Mouse (Mus musculus) liver, embryonic 11.5 days (tissue): ENCODE results near the gene Prmt3. TPM values are rescaled to one million over a fixed set of nuclear protein-coding genes. Genes with fewer than 3 reads are reported as not detected.

Experiments
- ATAC-seq: fragments of 200-750 bp; cut with Nextera tagmentation; replicated peaks from 2 replicates; pipeline ENCODE4 v1.8.0; 2017; ENCODE audit warnings: moderate number of reproducible peaks, mild to moderate bottlenecking, moderate TSS enrichment, moderate library complexity; ENCODE audit not compliant: low FRiP score
- DNase-seq: peaks from one replicate; pipeline ENCODE4 v3.0.0-alpha.2; 2017; ENCODE audit warnings: low spot score
- H3K27ac ChIP-seq: fragments of 300-500 bp; sonication (generic); 2 replicates; pipeline ENCODE4 v1.5.1; 2014; ENCODE audit warnings: mild to moderate bottlenecking, low read depth, low read length, control low read depth
- H3K27me3 ChIP-seq: fragments of 300-500 bp; sonication (generic); replicated peaks from 2 replicates; pipeline ENCODE4 v1.6.1; 2014; ENCODE audit warnings: low read length, mixed read lengths; ENCODE audit not compliant: control insufficient read depth, insufficient read depth
- H3K36me3 ChIP-seq: fragments of 300-500 bp; sonication (generic); 2 replicates; pipeline ENCODE4 v1.6.1; 2014; ENCODE audit warnings: mild to moderate bottlenecking, low read length, moderate library complexity, mixed read lengths; ENCODE audit not compliant: control insufficient read depth, insufficient read depth
- H3K4me1 ChIP-seq: fragments of 300-500 bp; sonication (generic); replicated peaks from 2 replicates; pipeline ENCODE4 v1.6.1; 2014; ENCODE audit warnings: low read length, mixed read lengths; ENCODE audit not compliant: control insufficient read depth, insufficient read depth
- H3K4me2 ChIP-seq: fragments of 300-500 bp; sonication (generic); 2 replicates; pipeline ENCODE4 v1.6.1; 2014; ENCODE audit warnings: mild to moderate bottlenecking, control low read depth, moderate library complexity
- H3K4me3 ChIP-seq: fragments of 300-500 bp; sonication (generic); 2 replicates; pipeline ENCODE4 v1.5.1; 2014; ENCODE audit warnings: low read depth, low read length, control low read depth
- H3K9ac ChIP-seq: fragments of 300-500 bp; sonication (generic); 2 replicates; pipeline ENCODE4 v1.6.1; 2014; ENCODE audit warnings: low read depth, low read length, control low read depth
- H3K9me3 ChIP-seq: fragments of 300-500 bp; sonication (generic); 2 replicates; pipeline ENCODE4 v1.6.1; 2016; ENCODE audit warnings: low read length, inconsistent platforms, mixed read lengths; ENCODE audit not compliant: control insufficient read depth
- WGBS: fragments of 180-500 bp; shearing (Covaris S2); extraction: QIAGEN DNeasy Blood & Tissue Kit; methylation state at CpG from one replicate; pipeline ENCODE4 v1.1.7; 2014; 5-methylcytosine and 5-hydroxymethylcytosine counted together
- polyA plus RNA-seq: library from polyadenylated mRNA; unstranded; fragments of >200 nt; fragmentation: Nextera tagmentation; extraction: Ambion mirVana; gene quantifications from 2 replicates; pipeline ENCODE4 v1.2.1, GENCODE M21; 2014

Gene Prmt3
- polyA plus RNA-seq, 1 experiment from 2014 or later: 65.0 TPM

DNA sequence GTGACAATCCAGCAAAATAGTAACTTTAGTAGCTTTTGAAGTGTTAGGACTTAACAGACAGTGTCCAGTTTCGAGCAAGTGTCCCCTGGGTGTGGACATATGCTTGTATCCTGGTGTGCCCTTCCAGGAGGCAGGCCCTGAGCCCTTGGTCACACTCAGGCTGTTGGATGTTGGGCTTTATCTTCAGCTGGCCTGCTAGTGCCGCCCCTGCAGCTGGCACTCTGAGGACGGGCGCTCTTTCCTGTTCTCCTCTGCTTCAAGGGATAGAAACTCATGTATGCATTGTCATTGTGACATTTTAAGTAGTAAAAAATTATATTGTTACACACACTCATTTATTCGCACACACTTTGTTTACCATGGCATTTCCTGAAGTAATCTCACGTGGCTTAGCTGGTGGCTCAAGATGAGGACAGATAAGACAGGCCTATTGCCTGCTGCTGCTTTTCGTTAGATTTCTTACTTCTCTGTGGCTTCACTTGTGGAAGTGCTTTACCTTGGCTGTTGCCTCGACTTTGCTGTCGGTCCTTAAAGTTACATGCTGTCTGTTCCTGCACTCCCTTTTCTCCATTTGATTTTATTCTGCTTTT, 29.0 kb downstream of the Prmt3 start:
- H3K36me3 ChIP-seq: peaks cover 8% of the 10 kb centered on the region
- no peaks in the 10 kb centered on the region for H3K9me3 ChIP-seq
- no peak overlapping the region for H3K9ac ChIP-seq

DNA sequence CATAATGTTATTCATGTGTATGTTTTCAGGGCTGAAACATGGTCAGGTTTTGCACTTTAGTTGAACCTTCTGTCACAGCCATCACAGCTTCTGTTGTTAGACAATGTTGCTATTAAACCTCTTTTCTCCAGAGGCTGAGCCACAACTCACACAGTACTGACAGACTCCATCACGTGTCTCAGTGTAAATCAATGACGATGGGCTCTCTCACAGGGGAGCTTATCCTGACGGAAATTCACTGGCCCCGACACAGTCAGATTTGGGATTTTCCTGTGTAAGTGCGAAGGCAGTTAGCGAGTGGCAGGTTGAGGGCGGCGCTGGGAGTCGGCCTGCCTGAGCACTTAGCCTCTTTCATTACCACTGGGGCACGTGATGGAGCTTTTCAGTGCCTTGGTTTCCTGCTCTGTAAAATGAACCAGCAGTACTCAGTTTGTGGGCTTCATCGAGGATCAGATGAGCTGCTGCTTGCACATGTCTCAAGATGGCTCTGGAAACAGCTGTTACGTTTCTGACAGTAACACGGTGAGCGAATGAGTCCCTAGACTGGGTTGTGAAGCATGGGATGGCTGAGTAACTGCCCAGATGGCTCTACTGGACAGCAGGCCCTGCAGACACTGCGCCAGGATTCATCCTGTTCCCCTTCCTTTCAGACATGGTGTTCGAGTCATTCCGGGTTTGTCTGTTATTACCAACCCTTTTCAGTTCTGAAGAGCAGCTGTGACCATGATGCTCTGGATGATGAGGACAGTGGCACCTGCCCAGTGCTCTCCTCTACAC, 29.9 kb downstream of the Prmt3 start:
- no peak overlapping the region for H3K27ac ChIP-seq
- no peak for DNase-seq
- no peak for ATAC-seq
- WGBS: 92% methylated on average over 17 of the region's 17 CpGs
- H3K27me3 ChIP-seq: no peaks in the 10 kb centered on the region
- no peak overlapping the region for H3K4me3 ChIP-seq
- no peak overlapping the region for H3K4me2 ChIP-seq
- peaks cover 8% of the 10 kb centered on the region for H3K36me3 ChIP-seq
- H3K9ac ChIP-seq: no peak overlapping the region
- H3K9me3 ChIP-seq: no peaks in the 10 kb centered on the region
- peaks cover 13% of the 10 kb centered on the region; the same call in 1 of the 2 replicates for H3K4me1 ChIP-seq

More for the DNA sequence above, 29.0 kb downstream of the Prmt3 start:
- H3K27ac ChIP-seq: no peak overlapping the region
- ATAC-seq (no peak; the same call in 1 of the 2 replicates), DNase-seq (no peak)
- H3K27me3 ChIP-seq: no peaks in the 10 kb centered on the region
- WGBS: 63% methylated on average over 9 of the region's 9 CpGs
- peaks cover 13% of the 10 kb centered on the region; the same call in 1 of the 2 replicates for H3K4me1 ChIP-seq
- no peak overlapping the region for H3K4me3 ChIP-seq
- no peak overlapping the region for H3K4me2 ChIP-seq

DNA sequence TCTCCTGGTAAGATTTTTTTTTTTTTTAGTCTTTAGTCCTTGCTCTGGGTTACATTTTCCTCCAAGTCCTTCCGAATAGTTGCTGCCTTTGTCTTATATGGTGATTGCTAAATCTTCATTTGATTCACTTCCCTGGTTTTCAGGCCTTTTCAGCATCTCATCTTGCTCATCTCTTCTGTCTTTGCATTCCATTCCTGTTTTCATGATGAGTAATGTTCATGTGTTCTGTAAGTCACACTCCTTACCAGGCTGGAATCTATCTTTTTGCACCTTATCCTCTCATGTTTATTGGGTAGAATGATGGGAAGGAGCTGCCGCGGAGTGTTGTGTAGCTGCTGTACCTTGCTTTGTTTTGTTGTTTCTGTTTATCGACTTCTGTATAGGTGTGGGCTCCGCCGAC, 31.0 kb downstream of the Prmt3 start:
- 89% methylated on average over 6 of the region's 6 CpGs for WGBS
- Histone ChIP-seq H3K4me2 (no peak overlapping the region), H3K9ac (no peak overlapping the region), H3K36me3 (peaks cover 8% of the 10 kb centered on the region), H3K9me3 (no peaks in the 10 kb centered on the region), H3K4me3 (no peak overlapping the region), H3K27me3 (no peaks in the 10 kb centered on the region), H3K4me1 (peaks cover 13% of the 10 kb centered on the region; the same call in 1 of the 2 replicates), H3K27ac (no peak overlapping the region)
- ATAC-seq: no peak
- no peak for DNase-seq

DNA sequence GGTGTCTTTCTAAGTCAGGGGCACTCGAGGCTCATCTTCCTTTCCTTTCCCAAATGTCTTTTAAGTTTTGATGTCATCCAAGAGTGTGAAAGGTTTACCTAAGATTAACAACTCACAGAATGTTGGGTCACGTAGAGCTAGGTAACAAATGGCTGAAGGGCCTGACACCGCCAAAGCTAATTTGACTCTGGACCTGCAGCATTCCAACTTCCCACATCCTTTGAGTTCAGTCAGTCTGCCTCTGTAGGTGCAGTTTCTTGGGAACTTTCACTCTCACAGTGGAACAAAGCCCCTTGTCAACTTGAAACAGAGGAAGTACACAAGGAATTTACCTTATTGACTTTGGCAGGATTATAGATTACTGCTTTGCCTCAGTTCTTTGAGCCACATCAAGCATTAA, 31.4 kb downstream of the Prmt3 start:
- no peak overlapping the region for H3K4me3 ChIP-seq
- H3K9ac ChIP-seq: no peak overlapping the region
- ATAC-seq: no peak
- H3K36me3 ChIP-seq: peaks cover 8% of the 10 kb centered on the region
- H3K4me1 ChIP-seq: peaks cover 13% of the 10 kb centered on the region; the same call in 1 of the 2 replicates
- no peaks in the 10 kb centered on the region for H3K27me3 ChIP-seq
- WGBS: 79% methylated on average over 3 of the region's 3 CpGs
- no peak for DNase-seq
- no peak overlapping the region for H3K4me2 ChIP-seq
- no peaks in the 10 kb centered on the region for H3K9me3 ChIP-seq
- H3K27ac ChIP-seq: no peak overlapping the region

DNA sequence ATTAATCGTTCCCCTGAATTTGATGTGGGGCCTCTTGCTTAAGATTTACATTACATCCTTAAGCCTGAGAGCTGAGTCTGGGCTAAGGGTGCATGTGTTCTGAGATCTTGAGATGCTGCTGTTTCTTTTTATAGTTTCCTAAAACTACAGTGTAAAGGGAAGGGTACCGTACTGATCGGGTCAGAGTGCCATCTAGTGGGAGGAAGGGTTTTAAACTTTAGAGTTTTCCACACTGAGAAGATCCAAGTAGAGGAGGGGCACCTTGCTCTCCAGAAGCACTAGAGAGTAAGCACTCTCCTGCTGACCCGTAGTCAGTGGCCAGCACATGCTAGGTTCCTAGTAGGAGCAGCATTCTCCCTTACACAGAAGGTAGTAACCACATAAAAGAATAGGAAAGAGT, 33.2 kb downstream of the Prmt3 start:
- no peaks in the 10 kb centered on the region for H3K27me3 ChIP-seq
- ATAC-seq (no peak), DNase-seq (no peak)
- no peaks in the 10 kb centered on the region for H3K4me1 ChIP-seq
- peaks cover 8% of the 10 kb centered on the region for H3K36me3 ChIP-seq
- H3K4me2 ChIP-seq: no peak overlapping the region
- WGBS: 71% methylated on average over 4 of the region's 4 CpGs
- no peak overlapping the region for H3K27ac ChIP-seq
- H3K9ac ChIP-seq: no peak overlapping the region
- H3K9me3 ChIP-seq: no peaks in the 10 kb centered on the region
- no peak overlapping the region for H3K4me3 ChIP-seq

DNA sequence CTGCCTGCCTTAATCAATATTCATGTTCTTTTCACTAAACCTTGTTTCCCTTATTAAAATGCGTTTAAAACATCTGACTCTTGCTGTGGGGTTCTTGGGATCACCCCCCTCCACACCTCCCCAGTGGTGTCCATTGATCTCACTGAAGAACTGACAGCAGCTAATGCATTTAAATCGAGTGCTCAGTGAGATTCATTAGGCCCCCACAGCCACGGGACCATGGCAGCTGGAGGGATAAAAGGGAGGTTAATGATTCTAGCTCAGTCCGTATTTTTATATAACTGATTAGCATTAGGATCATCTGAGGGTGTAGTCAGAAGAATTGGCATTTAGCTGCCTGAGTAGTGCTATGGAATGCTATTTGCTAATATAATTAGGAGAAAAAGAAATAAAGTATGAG, 41.2 kb downstream of the Prmt3 start:
- Histone ChIP-seq H3K27ac (no peak overlapping the region), H3K4me3 (no peak overlapping the region), H3K4me2 (no peak overlapping the region), H3K9me3 (no peaks in the 10 kb centered on the region), H3K36me3 (no peaks in the 10 kb centered on the region), H3K4me1 (no peaks in the 10 kb centered on the region), H3K9ac (no peak overlapping the region), H3K27me3 (no peaks in the 10 kb centered on the region)
- DNase-seq (no peak), ATAC-seq (no peak)
- 83% methylated on average over 4 of the region's 4 CpGs for WGBS

DNA sequence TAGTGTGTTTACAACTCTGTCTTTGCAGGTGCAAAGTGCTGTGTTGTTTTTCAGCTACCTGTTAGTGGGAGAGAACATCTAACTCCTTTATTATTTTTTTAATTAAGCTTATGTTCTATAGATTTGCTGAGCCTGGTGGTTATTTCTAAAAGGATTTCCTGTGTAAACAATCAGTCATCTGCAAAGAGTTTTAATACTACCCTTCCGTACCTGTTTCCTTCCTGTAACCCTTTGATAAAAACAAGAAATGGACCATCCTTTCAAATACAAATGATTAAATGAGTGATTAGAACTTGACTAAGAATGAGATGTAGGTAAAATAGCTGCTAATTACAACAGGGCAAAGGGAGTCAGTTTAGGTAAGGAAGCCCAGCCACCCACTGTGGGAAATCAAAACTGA, 43.2 kb downstream of the Prmt3 start:
- Histone ChIP-seq H3K27ac (no peak overlapping the region), H3K4me3 (no peak overlapping the region), H3K9ac (no peak overlapping the region), H3K4me1 (no peaks in the 10 kb centered on the region), H3K4me2 (no peak overlapping the region), H3K9me3 (no peaks in the 10 kb centered on the region), H3K36me3 (no peaks in the 10 kb centered on the region), H3K27me3 (no peaks in the 10 kb centered on the region)
- DNase-seq (no peak), ATAC-seq (no peak)
- WGBS: 87% methylated on average over 1 of the region's 1 CpGs

DNA sequence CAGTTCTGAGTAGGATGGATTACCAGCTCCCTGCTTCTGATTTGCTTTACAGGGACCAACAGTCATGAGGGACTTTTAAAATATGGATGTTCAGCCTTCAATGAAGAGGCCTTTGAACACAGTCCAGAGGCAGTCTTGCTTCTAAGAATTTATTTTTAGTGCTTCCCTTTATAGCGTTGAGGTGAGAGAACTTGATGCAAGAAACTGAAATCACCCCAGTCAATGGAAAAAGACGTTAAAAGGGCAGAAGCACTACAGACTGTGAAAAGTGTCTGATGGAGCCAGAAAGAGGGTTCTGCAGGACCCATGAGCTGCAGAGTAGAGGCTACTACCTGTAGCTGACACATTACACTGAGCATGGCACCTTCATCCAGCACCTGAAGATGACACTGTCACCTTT, 43.9 kb downstream of the Prmt3 start:
- ATAC-seq (no peak), DNase-seq (no peak)
- no peak overlapping the region for H3K4me2 ChIP-seq
- WGBS: 87% methylated on average over 2 of the region's 2 CpGs
- H3K27me3 ChIP-seq: no peaks in the 10 kb centered on the region
- no peak overlapping the region for H3K4me3 ChIP-seq
- no peaks in the 10 kb centered on the region for H3K4me1 ChIP-seq
- H3K9me3 ChIP-seq: no peaks in the 10 kb centered on the region
- no peaks in the 10 kb centered on the region for H3K36me3 ChIP-seq
- H3K9ac ChIP-seq: no peak overlapping the region
- no peak overlapping the region for H3K27ac ChIP-seq

DNA sequence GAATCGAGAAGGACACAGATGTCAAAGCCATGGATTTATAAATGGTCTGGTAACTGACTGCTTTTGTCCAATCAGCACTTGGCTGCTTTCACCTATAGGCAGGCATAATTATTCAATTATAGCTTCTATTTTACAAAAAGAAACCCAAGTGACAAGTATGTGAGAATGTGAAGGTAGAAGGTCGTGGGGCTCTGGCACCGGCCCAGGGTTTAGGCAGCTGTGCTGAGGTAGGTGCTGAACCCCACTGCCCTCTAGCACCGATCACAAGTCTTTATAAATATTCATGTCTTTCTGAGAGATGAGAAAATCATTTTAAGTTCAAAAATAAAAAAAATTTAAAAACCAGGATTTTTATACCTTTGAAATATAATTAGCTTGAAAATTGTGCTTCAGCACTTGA, 45.4 kb downstream of the Prmt3 start:
- no peaks in the 10 kb centered on the region for H3K9me3 ChIP-seq
- peaks cover 3% of the 10 kb centered on the region; the same call in 1 of the 2 replicates for H3K36me3 ChIP-seq
- H3K9ac ChIP-seq: no peak overlapping the region
- no peaks in the 10 kb centered on the region for H3K27me3 ChIP-seq
- no peak overlapping the region for H3K4me3 ChIP-seq
- H3K4me1 ChIP-seq: no peaks in the 10 kb centered on the region
- DNase-seq (no peak), ATAC-seq (no peak)
- no peak overlapping the region for H3K27ac ChIP-seq
- WGBS: 92% methylated on average over 4 of the region's 4 CpGs
- no peak overlapping the region for H3K4me2 ChIP-seq
